Mouse (Mus musculus) heart, adult 8-10 months (tissue): ENCODE results near the gene Csrnp2. TPM values are rescaled to one million over a fixed set of nuclear protein-coding genes. Genes with fewer than 3 reads are reported as not detected.

Experiments used
- DNase-seq: peaks from one replicate; pipeline ENCODE4 v3.0.0; 2022; ENCODE audit warnings: low spot score
- total RNA-seq, 4 experiments: library from RNA; stranded (reverse); gene quantifications; 2 replicates each; pipeline ENCODE4 v1.2.4; 2022

The Csrnp2 gene
- total RNA-seq, 4 experiments from 2014 or later, result 2.4 to 3.1 (median 2.7) TPM

- DNase-seq, result no peak
Measured at GRCm38 (mm10) chr15:100433234-100433633, 62.1 kb downstream of the Csrnp2 start.

- no peak for DNase-seq
Measured at GRCm38 (mm10) chr15:100429959-100430565, 65.2 kb downstream of the Csrnp2 start.

Other genes starting within 250 kb of the Csrnp2 start
- gene Tmprss12, start 214.7 kb downstream of the Csrnp2 start, total RNA-seq, result not detected
- 10 to 100 TPM; 51.7 to 63.4 (median 54.3) TPM for gene Mettl7a1, start 191.3 kb downstream of the Csrnp2 start, total RNA-seq
- gene Mettl7a3, start 160.6 kb downstream of the Csrnp2 start, total RNA-seq, result under 1 TPM in 1 of 4 experiments, not detected in 3; 0.19 TPM
- gene Methig1, start 142.3 kb downstream of the Csrnp2 start, total RNA-seq, result under 1 TPM in 1 of 4 experiments, not detected in 3; 0.66 TPM
- 1 to 10 TPM in 2 of 4 experiments, under 1 TPM in 2; 0.79 to 2.2 (median 0.99) TPM for gene Mettl7a2, start 142.3 kb downstream of the Csrnp2 start, total RNA-seq
- gene Higd1c, start 130.9 kb downstream of the Csrnp2 start, total RNA-seq, result not detected
- gene Gm5475, start 73.3 kb downstream of the Csrnp2 start, total RNA-seq, result not detected
- gene Slc11a2, start 70.4 kb downstream of the Csrnp2 start, total RNA-seq, result 10 to 100 TPM; 49.0 to 61.5 (median 51.9) TPM
- gene Letmd1, start 26.5 kb downstream of the Csrnp2 start, total RNA-seq, result 10 to 100 TPM; 11.2 to 14.0 (median 11.8) TPM
- gene Tfcp2, start 56.5 kb upstream of the Csrnp2 start, total RNA-seq, result 10 to 100 TPM; 14.3 to 17.3 (median 15.6) TPM
- gene Pou6f1, start 104.5 kb upstream of the Csrnp2 start, total RNA-seq, result 10 to 100 TPM; 11.1 to 17.3 (median 13.8) TPM
- gene Dazap2, start 119.9 kb upstream of the Csrnp2 start, total RNA-seq, result 100 to 1,000 TPM; 170 to 189 (median 183) TPM
- gene Smagp, start 141.5 kb upstream of the Csrnp2 start, total RNA-seq, result 10 to 100 TPM; 10.9 to 20.2 (median 11.9) TPM
- 1 to 10 TPM in 2 of 4 experiments, under 1 TPM in 2; 0.84 to 2.6 (median 1.1) TPM for gene Bin2, start 174.1 kb upstream of the Csrnp2 start, total RNA-seq
- gene Cela1, start 192.4 kb upstream of the Csrnp2 start, total RNA-seq, result 1 to 10 TPM; 1.1 to 2.0 (median 1.5) TPM
- under 1 TPM; 0.54 to 0.86 (median 0.64) TPM for gene Galnt6, start 233.9 kb upstream of the Csrnp2 start, total RNA-seq